Mouse (Mus musculus) kidney, adult 18-20 months (tissue): ENCODE measurements around the gene Dnm1l.
"Not testable (repeated sequence)": the region's sequence is repeated elsewhere in the genome, so short reads cannot be mapped to it uniquely, and the experiment has no call there.

Experiments
- DNase-seq: peaks from one replicate; pipeline ENCODE4 v3.0.0; 2021

Dnm1l gene

GRCm38 (mm10) chr16:16358481-16359100 lies at the start of gene Dnm1l:
Dnm1l (minus strand) TSS chr16:16358959.
- peak; percentile 94 for DNase-seq

GRCm38 (mm10) chr16:16367217-16367616 lies 8.5 kb upstream of the Dnm1l start:
- peak; percentile 7 for DNase-seq

GRCm38 (mm10) chr16:16359101-16359482 lies 333 bp upstream of the Dnm1l start:
- not testable (repeated sequence) for DNase-seq

- DNase-seq = no peak
These were observed 851 bp downstream of the Dnm1l start for GRCm38 (mm10) chr16:16357908-16358307.

- no peak for DNase-seq
These were observed 12.3 kb downstream of the Dnm1l start for GRCm38 (mm10) chr16:16346420-16346819.

GRCm38 (mm10) chr16:16325775-16326336 lies 32.9 kb downstream of the Dnm1l start:
- DNase-seq = no peak

- DNase-seq = no peak
These were observed 47.4 kb downstream of the Dnm1l start for GRCm38 (mm10) chr16:16311319-16311718.

- no peak for DNase-seq
These were observed 54.9 kb downstream of the Dnm1l start for GRCm38 (mm10) chr16:16303888-16304287.

GRCm38 (mm10) chr16:16303138-16303827 lies 55.5 kb downstream of the Dnm1l start:
- peak; percentile 64 for DNase-seq

- peak; percentile 93 for DNase-seq
These were observed 56.2 kb downstream of the Dnm1l start, which contains the start of gene Yars2 for GRCm38 (mm10) chr16:16302369-16303137. Yars2 (plus strand) TSS chr16:16302965.

- DNase-seq = no peak
These were observed 85.0 kb downstream of the Dnm1l start for GRCm38 (mm10) chr16:16273752-16274151.

- DNase-seq = no peak
These were observed 85.8 kb downstream of the Dnm1l start for GRCm38 (mm10) chr16:16272978-16273377.

- DNase-seq = no peak
These were observed 96.3 kb downstream of the Dnm1l start for GRCm38 (mm10) chr16:16262436-16262835.
